Mouse (Mus musculus) CD4-positive helper T cell, adult 2 months (primary cell): ENCODE results near the gene Hist1h2ak.

Source experiments
- DNase-seq: peaks from one replicate; pipeline ENCODE4 v3.0.0-alpha.2; 2012; ENCODE audit warnings: low read depth, missing footprints, low spot score

Gene Hist1h2ak

GRCm38 (mm10) chr13:21721757-21722372 is 31.8 kb downstream of the Hist1h2ak start, which contains the start of gene Hist1h2bm:
Hist1h2bm (plus strand) TSS chr13:21722044.
- peak; percentile 91 for DNase-seq

GRCm38 (mm10) chr13:21721107-21721756 is 32.4 kb downstream of the Hist1h2ak start:
- DNase-seq = peak; percentile 29

- DNase-seq = no peak
These were observed 35.1 kb downstream of the Hist1h2ak start for GRCm38 (mm10) chr13:21718381-21719080.

GRCm38 (mm10) chr13:21717397-21718357 is 36.0 kb downstream of the Hist1h2ak start, which contains the start of gene Hist1h3h:
Hist1h3h (plus strand) TSS chr13:21717659.
- peak; percentile 89 for DNase-seq

GRCm38 (mm10) chr13:21716540-21717391 is 36.9 kb downstream of the Hist1h2ak start:
- DNase-seq = peak; percentile 60

- peak; percentile 92 for DNase-seq
These were observed 37.6 kb downstream of the Hist1h2ak start, which contains the start of the genes Hist1h2bl and Hist1h2ai for GRCm38 (mm10) chr13:21715864-21716539. Hist1h2bl (minus strand) TSS chr13:21716143. Hist1h2ai (plus strand) TSS chr13:21716422.

- DNase-seq = peak; percentile 55
These were observed 38.3 kb downstream of the Hist1h2ak start for GRCm38 (mm10) chr13:21715131-21715863.

- DNase-seq = peak; percentile 78
These were observed 38.9 kb downstream of the Hist1h2ak start for GRCm38 (mm10) chr13:21714725-21715124.

GRCm38 (mm10) chr13:21711698-21712097 is 41.9 kb downstream of the Hist1h2ak start:
- DNase-seq = no peak

GRCm38 (mm10) chr13:21710821-21711525 is 42.7 kb downstream of the Hist1h2ak start:
- peak; percentile 89 for DNase-seq

GRCm38 (mm10) chr13:21710031-21710711 is 43.5 kb downstream of the Hist1h2ak start:
- peak; percentile 88 for DNase-seq

- no peak for DNase-seq
These were observed 47.0 kb downstream of the Hist1h2ak start for GRCm38 (mm10) chr13:21706669-21707068.
